Mouse (Mus musculus): ENCODE data around the gene 2210011C24Rik.
"Not testable (repeated sequence)": the region's sequence is repeated elsewhere in the genome, so short reads cannot be mapped to it uniquely, and the experiment has no call there.

2210011C24Rik gene

GRCm38 (mm10) chr8:84015833-84016232 lies 3.9 kb upstream of the 2210011C24Rik start:
- no peak for DNase-seq

- DNase-seq: no peak
Measured at GRCm38 (mm10) chr8:84012499-84013165, 661 bp upstream of the 2210011C24Rik start.

GRCm38 (mm10) chr8:84010625-84011611 lies 1.1 kb downstream of the 2210011C24Rik start:
- peak; percentile 79 for DNase-seq

- peak; percentile 93 for DNase-seq
Measured at GRCm38 (mm10) chr8:84009876-84010275, 2.1 kb downstream of the 2210011C24Rik start.

GRCm38 (mm10) chr8:84008362-84008761 lies 3.6 kb downstream of the 2210011C24Rik start:
- no peak for DNase-seq

GRCm38 (mm10) chr8:84005502-84005901 lies 6.5 kb downstream of the 2210011C24Rik start:
- DNase-seq: not testable (repeated sequence)

- peak; percentile 97 for DNase-seq
Measured at GRCm38 (mm10) chr8:84004533-84005201, 7.3 kb downstream of the 2210011C24Rik start.

GRCm38 (mm10) chr8:84003612-84004246 lies 8.2 kb downstream of the 2210011C24Rik start:
- no peak for DNase-seq

- no peak for DNase-seq
Measured at GRCm38 (mm10) chr8:84002957-84003611, 8.9 kb downstream of the 2210011C24Rik start.

- DNase-seq: no peak
Measured at GRCm38 (mm10) chr8:84001281-84002000, 10.5 kb downstream of the 2210011C24Rik start, which contains the start of gene 1700067K01Rik. 1700067K01Rik (plus strand) TSS chr8:84001502.

GRCm38 (mm10) chr8:83999825-84000224 lies 12.1 kb downstream of the 2210011C24Rik start:
- no peak for DNase-seq

- no peak for DNase-seq
Measured at GRCm38 (mm10) chr8:83999057-83999705, 12.8 kb downstream of the 2210011C24Rik start.

- peak; percentile 74 for DNase-seq
Measured at GRCm38 (mm10) chr8:83998231-83999056, 13.5 kb downstream of the 2210011C24Rik start.

GRCm38 (mm10) chr8:83997511-83998141 lies 14.3 kb downstream of the 2210011C24Rik start, which contains the start of gene Samd1:
Samd1 (plus strand) TSS chr8:83997672.
- DNase-seq: peak; percentile 62

GRCm38 (mm10) chr8:83996567-83997505 lies 15.1 kb downstream of the 2210011C24Rik start:
- DNase-seq: peak; percentile 94

GRCm38 (mm10) chr8:83995973-83996372 lies 16.0 kb downstream of the 2210011C24Rik start:
- DNase-seq: no peak

- DNase-seq: no peak
Measured at GRCm38 (mm10) chr8:83994030-83994429, 17.9 kb downstream of the 2210011C24Rik start.

- DNase-seq: no peak
Measured at GRCm38 (mm10) chr8:83992488-83992887, 19.5 kb downstream of the 2210011C24Rik start.
